Mouse (Mus musculus) mesoderm, embryonic 11.5 days (tissue): ENCODE results near the gene Tulp4.

Experiments used
- DNase-seq: peaks from one replicate; pipeline ENCODE4 v3.0.0-alpha.2; 2012; ENCODE audit warnings: low read depth, low spot score

Tulp4 gene

GRCm38 (mm10) chr17:6123776-6124175, 17.5 kb downstream of the Tulp4 start:
- DNase-seq = no peak

DNA sequence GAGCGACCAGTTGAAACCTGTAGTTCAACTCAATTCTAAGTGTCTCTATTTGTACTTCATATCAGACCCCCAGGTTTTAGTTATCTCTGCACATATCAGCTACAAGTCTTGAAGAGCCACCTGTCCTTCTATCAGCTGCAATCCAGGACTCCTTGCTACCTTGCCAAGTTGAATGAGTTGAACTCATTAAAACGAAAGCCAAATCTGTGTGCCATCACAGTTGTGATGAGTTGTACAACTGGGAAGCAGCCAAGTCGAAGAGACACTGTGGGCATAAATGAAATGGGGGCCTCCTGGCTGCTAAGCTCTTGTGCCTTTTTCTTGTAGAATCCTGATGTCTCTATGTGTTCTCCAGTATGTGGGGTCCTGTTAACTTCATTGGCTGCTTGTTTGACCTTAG, 19.2 kb downstream of the Tulp4 start:
- DNase-seq = no peak

- DNase-seq = no peak
Observed at GRCm38 (mm10) chr17:6128039-6128438, 21.8 kb downstream of the Tulp4 start.

DNA sequence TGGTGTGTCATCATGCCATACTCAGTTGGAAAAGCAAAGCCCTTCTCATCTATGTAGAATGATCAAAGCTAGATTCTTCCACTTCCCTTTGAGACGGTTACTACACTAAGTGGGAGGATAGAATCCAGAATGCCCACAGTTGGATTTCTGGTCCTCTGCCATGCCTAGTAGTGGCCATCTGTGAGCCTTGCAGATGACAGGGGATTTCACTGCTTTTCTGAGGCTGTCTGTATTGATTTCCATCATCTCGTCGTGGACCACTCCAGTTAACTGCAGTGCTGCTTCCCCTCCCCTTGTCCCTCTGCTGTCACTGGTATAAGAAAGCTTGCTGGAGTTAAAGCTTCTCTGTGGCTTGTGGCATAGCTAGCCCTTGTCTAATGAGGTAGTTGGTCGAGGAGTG, 23.1 kb downstream of the Tulp4 start:
- no peak for DNase-seq

DNA sequence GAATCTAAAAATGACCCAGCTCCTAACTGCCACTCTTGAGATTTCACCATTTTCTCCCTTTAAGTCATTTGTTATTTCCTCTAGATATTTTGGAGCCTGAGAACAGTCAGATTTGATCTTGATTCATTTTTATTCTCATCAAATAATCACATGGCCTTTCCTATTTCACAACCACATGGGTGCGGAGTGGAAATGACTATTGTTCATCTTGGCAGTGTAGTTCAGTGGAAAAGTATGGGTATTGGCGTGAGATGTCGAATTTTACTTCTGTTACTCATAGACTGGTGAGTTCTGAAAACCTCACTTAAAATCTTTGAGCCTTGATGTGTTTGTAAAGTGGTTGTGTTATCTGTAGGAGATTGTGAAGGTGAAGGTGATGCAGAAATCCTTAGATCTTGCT, 24.8 kb downstream of the Tulp4 start:
- DNase-seq = no peak

DNA sequence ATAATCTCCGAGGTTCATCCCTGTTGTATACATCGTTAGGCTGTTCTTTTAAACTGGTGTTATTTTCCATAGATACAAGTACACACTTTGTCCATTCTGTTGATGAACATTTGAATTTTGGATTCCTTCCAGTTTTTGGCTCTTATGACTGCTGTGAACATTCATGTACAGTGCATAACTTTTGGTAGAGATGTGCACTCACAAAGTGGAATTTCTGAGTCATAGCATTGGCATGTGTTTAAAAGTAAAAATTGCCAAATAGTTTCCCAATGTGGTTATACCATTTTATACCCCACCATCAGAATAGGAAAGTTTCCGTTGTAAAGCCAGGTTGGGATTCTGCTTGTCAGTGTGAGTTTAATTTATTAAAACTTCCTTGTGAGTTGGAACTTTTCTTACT, 34.6 kb downstream of the Tulp4 start:
- DNase-seq = no peak

GRCm38 (mm10) chr17:6141344-6141743, 35.1 kb downstream of the Tulp4 start:
- no peak for DNase-seq

DNA sequence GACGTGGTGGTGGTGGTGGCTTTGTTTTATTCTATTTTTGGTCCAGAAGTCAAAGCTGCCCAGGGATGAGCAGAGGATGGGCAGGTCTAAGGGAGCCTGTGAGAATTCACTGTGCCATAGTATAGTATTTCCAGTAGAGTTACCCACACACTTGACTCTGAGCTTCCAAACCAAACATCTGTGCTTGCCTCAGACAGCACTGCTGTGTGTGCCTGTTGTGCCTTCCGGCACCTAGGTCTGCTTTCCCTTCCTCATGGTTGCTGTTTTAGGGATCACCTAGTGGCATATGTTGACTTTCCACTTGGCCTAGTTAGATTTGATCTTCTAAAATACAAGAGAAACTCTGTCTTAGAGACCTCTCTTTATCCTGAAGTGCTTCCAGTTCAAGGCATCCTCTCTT, 39.0 kb downstream of the Tulp4 start:
- no peak for DNase-seq

GRCm38 (mm10) chr17:6152941-6153340, 46.7 kb downstream of the Tulp4 start:
- DNase-seq = no peak

- DNase-seq = no peak
Observed at GRCm38 (mm10) chr17:6153581-6153980, 47.3 kb downstream of the Tulp4 start.

DNA sequence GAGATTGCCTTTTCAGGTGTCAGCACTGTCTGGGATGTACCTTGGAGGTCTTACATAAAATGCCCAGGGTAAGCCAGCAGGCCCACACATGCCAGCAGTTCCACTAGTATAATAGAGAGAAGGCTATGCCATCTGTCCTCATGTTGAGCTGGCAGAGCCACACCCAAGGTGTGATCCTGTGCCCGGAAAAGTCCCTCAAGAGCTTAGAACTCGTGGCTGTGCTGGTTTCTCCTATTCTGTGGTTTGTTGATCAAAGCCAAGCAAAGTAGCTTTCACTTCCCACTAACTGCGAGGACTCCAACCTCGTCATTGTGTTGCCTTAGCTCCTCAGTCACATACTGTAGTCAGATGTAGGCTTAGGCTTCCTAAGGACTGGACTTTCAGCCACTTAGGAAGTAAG, 48.1 kb downstream of the Tulp4 start:
- no peak for DNase-seq

- no peak for DNase-seq
Observed at GRCm38 (mm10) chr17:6160495-6160894, 54.3 kb downstream of the Tulp4 start.

- DNase-seq = no peak
Observed at GRCm38 (mm10) chr17:6161916-6162315, 55.7 kb downstream of the Tulp4 start.

GRCm38 (mm10) chr17:6162761-6163160, 56.5 kb downstream of the Tulp4 start:
- DNase-seq = no peak

- DNase-seq = peak; percentile 7
Observed at GRCm38 (mm10) chr17:6164911-6165310, 58.7 kb downstream of the Tulp4 start.

GRCm38 (mm10) chr17:6172440-6172839, 66.2 kb downstream of the Tulp4 start:
- no peak for DNase-seq

GRCm38 (mm10) chr17:6172926-6173690, 66.9 kb downstream of the Tulp4 start:
- DNase-seq = peak; percentile 14

DNA sequence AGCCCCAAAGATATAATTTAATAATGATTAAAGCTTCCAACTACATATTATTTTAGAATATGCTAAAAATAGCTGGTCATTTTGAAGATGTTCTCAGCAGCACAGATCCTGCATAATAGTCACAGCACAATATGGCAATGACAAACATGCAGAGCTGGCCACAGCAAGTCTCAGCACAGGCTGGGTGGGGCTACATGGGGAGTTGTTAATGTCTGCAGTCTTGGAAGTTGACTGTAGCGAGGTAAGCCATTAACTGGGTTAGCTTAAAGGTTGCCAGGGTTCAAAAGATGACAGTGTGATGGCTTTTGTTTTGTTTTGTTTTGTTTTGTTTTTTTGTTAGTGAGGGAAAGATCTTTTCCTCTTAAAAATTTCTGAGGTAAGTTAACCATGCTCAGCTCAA, 68.3 kb downstream of the Tulp4 start:
- DNase-seq = no peak

DNA sequence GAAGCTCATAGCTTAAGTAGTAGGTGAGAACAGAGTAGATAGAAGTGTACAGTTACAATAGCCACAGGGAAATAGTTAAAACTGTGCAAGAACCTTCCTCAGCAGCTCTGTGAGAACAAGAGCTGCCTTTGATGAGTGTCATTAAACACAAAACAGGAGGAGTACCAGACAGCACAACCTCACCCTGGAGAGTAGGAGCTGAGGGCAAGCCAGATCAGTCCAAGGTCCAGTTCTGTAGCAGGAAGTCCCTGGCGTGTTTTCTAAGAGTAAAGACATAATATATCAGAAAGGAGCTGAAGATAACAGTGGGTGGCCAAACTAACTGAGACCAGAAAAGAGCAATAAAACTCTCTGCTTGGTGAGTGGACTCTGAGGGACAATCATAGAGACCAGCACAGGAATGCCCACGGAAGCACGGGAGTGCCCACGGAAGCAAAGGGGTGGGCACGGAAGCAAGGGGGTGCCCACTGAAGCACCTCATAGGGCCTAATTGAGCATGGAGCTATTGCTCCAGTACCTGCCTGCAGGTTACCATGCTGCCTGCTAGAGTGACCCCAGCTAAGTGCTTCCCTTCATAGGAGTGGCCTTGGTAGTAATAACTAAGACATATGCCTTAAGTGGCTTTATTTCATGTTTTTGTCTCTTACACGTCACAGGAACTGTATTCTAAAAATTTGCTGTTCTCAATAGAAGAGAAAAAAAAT, 72.5 kb downstream of the Tulp4 start:
- DNase-seq = peak; percentile 7

- peak; percentile 12 for DNase-seq
Observed at GRCm38 (mm10) chr17:6179389-6179788, 73.2 kb downstream of the Tulp4 start.

- peak; percentile 12 for DNase-seq
Observed at GRCm38 (mm10) chr17:6180421-6180820, 74.2 kb downstream of the Tulp4 start.

DNA sequence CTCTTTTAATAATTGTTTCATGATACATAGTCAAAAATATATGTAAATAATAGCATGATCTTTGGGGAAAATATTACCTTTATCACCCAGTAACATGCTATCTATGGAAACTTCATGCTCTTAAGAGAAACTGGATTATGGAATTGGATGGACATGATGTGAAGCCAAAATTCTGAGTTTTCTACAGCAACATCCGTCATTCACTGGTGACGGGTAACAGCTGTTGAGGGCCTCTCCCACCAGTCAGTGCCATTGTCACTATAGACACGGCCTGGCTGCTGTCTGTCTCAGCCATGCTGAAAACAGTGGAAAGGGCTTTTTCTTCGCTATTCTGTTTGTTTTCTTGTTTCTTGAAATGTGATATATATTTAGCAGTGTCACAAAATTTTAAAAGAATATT, 76.5 kb downstream of the Tulp4 start:
- peak; percentile 7 for DNase-seq

- no peak for DNase-seq
Observed at GRCm38 (mm10) chr17:6186651-6187050, 80.4 kb downstream of the Tulp4 start.
